Mouse (Mus musculus): Measurements from ENCODE around the gene Fbxw2.
"Not testable (repeated sequence)": the region's sequence is repeated elsewhere in the genome, so short reads cannot be mapped to it uniquely, and the experiment has no call there.

Gene Fbxw2

GRCm38 (mm10) chr2:34772252-34773235, 53.6 kb downstream of the Fbxw2 start:
- no peak for DNase-seq

- peak; percentile 99 to 100 for DNase-seq
These were observed 54.5 kb downstream of the Fbxw2 start, which contains the start of gene Hspa5 for GRCm38 (mm10) chr2:34771368-34772226. Hspa5 (plus strand) TSS chr2:34771970.

GRCm38 (mm10) chr2:34770951-34771350, 55.2 kb downstream of the Fbxw2 start:
- DNase-seq: no peak

GRCm38 (mm10) chr2:34770049-34770448, 56.1 kb downstream of the Fbxw2 start:
- DNase-seq: no peak

GRCm38 (mm10) chr2:34764801-34765200, 61.3 kb downstream of the Fbxw2 start:
- DNase-seq: no peak

GRCm38 (mm10) chr2:34762872-34763271, 63.2 kb downstream of the Fbxw2 start:
- no peak for DNase-seq

GRCm38 (mm10) chr2:34762174-34762573, 63.9 kb downstream of the Fbxw2 start:
- no peak for DNase-seq

- DNase-seq: not testable (repeated sequence)
These were observed 64.8 kb downstream of the Fbxw2 start for GRCm38 (mm10) chr2:34761272-34761671.

GRCm38 (mm10) chr2:34757341-34757740, 68.8 kb downstream of the Fbxw2 start:
- no peak for DNase-seq

- peak in 1 of 2 experiments; percentile 23 for DNase-seq
These were observed 71.4 kb downstream of the Fbxw2 start, which contains the start of gene Gapvd1 for GRCm38 (mm10) chr2:34754551-34755358. Gapvd1 (minus strand) TSS chr2:34755232.
